Mouse (Mus musculus): Measurements from ENCODE around the gene Spef1.
"Not testable (repeated sequence)": the region's sequence is repeated elsewhere in the genome, so short reads cannot be mapped to it uniquely, and the experiment has no call there.

Gene Spef1

DNA sequence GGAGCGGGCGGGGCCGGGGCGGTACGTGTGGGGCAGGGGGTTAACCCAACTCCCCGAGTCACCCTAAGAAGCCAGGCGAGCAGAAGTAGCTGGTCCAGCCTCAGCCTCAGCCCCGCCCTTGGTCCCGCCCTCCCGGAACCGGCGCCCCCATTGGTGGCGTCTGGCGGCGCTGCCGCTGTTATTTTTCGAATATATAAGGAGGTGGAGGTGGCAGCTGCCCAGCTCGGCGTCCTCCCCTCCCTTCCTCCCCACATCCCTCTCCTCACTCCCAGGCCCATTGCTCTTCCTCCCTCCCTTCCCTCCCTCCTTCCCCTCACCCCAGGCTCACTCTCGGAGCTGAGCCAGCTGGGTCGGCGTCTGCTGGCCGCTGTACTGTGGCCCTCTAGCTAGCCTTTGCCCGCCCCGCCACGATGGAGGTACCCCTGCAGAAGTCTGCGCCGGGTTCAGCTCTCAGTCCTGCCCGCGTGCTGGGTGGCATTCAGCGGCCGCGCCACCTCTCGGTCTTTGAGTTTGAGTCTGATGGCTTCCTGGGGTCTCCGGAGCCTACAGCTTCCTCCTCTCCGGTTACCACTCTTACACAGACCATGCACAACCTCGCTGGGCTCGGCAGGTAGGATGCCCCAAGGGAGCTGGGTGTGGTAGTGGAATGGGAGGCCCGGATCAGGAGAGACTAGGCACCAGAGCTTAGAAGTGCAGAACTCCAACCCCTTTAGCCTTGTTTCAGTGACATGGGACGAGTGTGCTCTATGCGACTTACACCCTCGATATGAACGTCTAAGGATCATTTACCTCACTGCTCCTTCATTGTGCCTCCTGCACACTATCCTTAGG is at the start of gene Spef1, which contains the start of gene Cdc25b:
Gene Spef1, minus strand, starts transcription at position 512 of the 831 bp plus-strand sequence.
Gene Cdc25b, plus strand, starts transcription at position 179 of the 831 bp plus-strand sequence.
- in situ Hi-C loops (cut with MboI) = no loop called here

DNA sequence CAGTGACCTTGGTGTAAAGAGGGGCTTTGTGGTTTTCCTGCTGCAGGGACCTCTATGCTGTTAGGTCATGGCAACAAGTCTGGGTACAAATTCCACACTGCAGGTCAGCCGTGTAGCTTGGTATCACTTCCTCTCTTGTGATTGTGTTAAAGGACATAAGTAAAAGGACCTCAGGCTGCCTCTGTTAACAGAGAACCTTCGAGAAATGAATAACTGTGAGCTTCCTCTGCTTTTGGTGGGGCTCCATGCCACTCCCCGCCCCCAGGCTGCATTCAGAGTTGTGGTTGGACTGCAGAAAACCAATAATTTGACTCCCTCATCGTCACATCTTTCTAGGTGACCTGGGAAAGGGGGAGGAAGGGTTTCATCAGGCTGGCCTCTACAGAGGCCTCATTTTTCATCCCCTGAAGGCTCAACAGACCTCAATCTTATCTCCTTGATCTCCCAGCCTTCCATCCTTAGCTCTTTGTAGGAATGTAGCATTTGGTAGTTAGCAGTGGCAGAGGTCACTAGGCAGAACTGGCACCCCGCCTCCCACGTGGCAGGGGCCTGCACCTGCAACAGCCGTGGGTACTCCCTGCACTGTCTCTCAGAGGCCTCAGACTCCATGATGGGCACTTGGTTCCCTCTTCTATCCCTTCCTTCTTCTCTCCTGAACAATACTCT is 48.0 kb upstream of the Spef1 start:
- in situ Hi-C loops (cut with MboI) = no loop called here

DNA sequence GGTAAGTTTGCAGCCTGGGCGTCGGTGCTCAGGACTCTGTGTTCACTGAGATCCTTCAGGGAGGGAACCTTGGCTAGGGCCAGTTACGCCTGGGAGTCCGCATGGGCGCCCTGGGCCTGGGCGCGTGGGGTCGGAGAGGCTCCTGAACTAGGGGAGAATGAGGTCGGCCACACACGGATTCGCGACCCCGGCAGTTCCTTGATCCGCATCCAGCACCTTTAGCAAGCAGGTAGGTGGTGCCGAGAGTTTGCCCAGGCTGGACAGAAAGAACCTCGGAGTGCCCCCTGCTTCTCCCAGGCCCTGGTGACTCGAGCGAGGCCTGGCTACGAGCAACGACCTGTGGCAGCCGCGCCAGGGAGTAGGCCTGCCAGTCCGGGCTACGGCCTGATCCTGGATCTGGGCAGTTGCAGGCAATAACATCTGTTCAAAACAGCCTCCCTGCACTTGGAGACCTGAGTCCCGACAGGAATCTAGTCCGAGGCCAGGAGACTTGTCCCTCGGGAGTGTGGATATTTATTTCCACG is 47.1 kb upstream of the Spef1 start:
- in situ Hi-C loops (cut with MboI) = no loop called here

DNA sequence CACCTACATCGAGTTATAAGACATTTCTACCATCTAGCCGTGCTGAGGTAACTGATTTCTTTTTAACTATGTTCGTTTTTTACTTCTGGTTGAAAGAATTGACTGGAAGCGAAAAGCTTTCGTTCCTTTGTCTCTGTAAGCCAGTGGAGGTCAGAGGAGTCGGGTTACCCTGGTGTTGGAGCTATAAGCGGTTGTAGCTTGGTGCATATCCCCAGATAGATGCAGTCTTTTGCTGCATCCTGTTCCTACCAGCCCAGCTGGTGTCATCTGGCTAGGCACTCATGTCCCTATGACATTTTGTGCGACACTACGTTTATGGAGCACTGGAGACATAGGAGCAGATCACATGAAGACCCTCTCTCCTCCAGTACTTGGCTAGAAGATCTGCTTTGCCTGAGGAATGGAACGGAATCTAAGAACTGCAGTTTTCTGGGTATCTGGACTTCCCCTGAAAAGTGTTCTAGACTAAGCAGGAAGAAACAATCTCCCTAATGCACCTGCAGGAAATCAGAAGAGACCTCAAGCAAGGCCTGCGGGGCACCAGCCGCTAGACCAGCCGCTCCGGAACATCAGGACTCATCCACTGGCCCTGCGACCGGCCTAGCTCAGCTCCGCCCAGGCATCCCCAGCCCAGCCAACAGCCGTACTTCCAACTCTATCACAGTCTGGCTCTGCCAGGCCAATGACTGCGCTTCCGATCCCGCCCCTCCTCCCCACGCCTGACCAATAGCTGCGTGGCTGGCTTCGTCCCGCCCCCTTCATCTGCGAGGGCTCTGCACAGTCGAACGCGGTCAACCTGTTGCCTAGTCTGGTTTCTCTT is 46.4 kb upstream of the Spef1 start, which contains the start of gene Mavs:
Gene Mavs, plus strand, starts transcription at position 757 of the 820 bp plus-strand sequence.
- in situ Hi-C loops (cut with MboI) = no loop called here

DNA sequence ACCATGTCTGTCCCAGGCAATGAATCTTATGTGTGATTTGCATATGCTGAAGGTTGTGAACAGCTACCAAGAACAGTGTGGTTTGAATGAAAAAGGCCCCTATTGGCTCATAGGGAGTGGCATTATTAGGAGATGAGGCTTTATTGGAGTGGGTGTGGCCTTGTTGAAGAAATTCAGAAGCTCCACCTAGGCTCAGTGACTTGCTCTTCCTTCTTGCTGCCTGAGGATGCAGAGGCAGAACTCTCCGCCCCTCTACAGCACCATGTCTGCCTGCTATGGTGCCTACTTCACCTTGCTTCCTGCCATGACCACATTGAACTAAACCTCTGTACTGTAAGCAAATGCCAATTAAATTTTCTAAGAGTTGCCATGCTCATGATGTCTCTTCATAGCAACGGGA is 45.5 kb upstream of the Spef1 start:
- in situ Hi-C loops (cut with MboI) = no loop called here

DNA sequence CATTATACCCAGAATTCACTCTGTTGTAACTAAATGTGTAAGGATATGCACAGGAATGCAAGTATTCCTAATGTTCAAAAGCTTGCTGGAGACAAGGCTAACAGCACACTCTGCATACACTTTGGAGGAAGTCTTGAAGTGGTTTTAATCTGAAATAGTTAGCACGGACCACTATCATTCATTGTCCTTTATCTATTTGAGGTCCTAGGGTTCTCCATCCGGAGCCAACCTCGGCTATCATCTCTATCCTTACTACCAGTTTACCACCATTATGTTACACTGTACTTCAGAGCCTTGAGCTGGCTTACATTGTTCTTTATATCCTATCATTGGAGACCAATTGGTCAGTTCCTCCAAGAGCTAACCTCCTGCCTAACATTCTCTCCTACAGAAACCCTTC is 40.2 kb upstream of the Spef1 start:
- in situ Hi-C loops (cut with MboI) = no loop called here

DNA sequence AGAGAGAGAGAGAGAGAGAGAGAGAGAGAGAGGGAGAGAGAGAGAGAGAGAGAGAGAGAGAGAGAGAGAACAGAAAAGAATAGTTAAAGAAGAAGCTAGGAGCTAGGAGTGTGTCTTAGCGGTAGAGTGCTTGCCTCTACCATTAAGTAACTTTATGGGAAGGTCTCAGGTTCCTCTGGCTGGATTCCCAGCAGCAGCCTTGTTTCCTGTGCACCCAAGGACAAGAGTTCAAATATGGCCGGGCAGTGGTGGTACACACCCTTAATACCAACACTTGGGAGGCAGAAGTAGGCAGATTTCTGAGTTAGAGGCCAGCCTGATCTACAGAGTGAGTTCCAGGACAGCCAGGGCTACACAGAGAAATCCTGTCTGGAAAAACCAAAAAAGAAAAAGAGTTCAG is 39.6 kb upstream of the Spef1 start:
- in situ Hi-C loops (cut with MboI) = not testable (repeated sequence)

DNA sequence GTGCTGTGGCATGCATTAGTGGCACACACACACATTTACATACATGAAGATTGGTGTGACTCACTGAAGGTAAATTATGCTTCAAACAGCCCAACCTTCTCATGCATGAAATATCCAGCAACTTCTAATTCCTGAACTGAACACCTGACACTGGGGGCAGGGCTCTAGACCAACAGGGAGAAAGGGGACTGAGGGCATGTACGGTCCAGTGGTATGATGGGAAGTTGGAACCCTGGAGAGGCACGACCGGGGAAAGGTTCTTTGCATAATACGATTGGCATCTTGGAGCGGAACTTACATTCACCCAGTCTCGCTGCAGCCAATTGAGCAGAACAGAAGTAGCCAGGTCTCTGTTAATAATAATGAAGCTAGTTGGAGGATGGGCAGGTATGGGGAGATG is 38.1 kb upstream of the Spef1 start:
- in situ Hi-C loops (cut with MboI) = no loop called here

DNA sequence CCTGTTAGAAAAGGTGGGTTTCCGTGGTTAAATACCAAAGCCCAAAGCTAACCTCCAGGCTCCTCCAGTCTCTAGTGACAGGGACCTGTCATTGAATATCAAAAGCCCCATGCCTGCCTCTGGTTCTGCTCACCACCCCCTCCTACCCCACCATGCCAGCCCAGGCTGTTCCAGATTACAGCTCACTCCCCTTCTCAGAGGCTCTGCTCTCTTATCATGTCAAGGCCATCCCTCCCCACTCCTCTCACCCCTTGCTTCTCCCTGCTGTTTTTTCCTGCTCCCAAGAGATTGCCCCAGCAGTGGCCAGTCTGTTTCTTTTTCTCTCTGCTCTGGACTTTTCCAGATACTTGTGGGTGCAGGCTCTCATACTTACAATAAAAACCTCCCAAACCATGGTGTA is 36.5 kb upstream of the Spef1 start:
- in situ Hi-C loops (cut with MboI) = no loop called here

DNA sequence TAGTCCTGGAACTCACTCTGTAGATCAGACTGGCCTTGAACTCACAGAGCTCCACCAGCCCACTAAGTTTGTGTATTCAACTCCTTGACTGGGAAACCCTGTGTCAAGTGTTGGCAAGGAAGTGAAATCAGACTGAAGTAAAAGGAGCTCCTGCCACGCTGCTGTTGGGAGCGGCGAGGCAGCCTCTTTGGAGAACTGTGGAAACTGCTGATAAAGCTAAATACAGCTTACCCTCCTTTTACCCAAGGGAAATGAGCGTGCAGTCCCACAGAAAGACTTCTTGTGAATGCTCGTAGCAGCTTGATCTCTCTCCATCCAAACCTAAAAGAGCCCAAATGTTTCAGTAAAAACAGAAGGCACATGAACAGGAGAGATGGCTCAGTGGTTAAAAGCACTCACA is 35.5 kb upstream of the Spef1 start:
- in situ Hi-C loops (cut with MboI) = no loop called here

DNA sequence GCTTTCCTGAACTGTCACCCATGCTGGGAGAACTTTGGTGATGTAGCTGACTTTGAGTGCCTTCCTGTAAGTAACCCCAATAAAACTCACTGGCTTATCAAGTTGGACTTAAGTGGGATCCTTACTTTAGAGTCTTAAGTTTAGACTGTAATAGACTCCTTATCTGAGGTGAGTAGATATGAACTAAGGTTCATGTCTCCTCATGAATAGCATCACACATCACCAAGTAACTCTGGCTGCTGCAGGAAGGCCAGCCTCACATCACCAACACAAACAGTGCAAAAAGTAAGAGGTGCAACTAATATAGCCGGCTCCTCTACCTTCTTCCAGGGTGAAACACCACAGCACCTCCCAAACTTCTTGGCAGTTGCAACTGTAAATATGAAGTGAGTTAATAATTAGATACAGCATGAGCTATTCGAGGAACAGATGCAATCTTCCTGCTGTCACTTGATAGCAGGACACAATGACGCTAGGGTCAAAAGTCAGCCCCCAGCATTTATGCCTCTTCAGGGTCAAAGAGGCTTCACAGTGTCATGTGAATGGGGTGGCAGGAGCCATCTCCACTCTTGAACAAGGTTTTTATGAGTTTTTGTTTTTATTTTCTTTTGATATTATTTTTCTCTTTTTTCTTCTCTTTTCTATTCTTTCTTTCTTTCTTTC is 34.9 kb upstream of the Spef1 start:
- in situ Hi-C loops (cut with MboI) = no loop called here

DNA sequence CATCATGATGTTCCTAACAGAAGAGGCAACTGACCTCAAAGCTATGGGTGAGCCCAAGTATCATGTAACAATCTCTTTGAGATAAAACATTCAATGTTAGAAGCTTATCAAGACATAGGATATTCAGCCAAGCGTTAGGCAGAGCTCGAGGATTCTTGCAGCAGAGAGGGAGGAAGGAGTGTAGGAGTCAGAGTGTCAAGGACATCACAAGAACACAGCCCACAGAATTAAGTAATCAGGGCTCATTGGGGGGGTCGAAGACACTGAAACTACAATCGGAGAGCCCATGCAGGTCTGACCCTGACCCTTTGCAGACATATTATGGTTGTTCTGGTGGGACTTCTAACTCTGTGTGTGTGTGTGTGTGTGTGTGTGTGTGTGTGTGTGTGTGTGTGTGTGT is 32.9 kb upstream of the Spef1 start:
- in situ Hi-C loops (cut with MboI) = no loop called here

DNA sequence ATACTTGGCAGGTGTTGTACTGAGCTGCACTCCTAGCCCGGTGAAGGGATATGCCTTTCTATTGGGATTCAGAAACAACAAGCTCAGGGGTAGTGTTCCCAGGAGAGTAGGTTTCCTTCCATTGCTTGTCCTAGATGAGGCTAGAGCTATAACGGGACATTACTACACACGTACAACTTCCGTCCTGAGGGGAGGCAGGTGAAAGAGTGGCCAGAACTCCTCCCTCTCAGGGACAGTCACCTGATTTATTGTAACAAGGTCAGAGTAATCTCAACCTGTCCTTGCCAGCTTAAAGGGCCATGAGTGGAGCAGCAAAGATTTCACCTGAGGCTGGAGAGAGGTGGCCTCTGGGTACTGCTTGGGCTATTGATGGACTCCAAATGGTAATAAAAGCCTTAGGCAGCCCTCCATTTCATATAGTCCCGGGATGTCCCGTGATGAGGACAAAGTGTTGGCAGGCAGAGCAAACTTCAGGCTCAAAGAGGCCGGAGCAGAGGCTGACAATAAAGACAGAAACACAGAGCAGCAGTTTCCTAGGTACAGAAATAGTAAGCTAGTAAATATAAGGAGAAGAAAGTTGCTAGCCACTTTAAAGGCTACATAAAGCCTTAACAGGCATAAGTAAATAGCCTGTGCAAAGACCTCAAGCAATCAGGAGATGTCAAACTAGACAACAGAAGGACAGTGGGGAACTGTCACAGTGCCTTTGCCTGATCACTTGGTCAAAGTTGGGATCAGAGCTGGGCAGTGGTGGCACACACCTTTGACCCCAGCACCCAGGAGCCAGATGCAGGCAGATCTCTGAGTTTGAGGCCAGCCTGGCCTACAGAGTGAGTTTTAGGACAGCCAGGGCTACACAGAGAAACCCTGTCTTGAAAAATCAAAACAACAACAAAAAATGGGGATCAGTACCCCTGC is 29.1 kb upstream of the Spef1 start:
- in situ Hi-C loops (cut with MboI) = no loop called here

DNA sequence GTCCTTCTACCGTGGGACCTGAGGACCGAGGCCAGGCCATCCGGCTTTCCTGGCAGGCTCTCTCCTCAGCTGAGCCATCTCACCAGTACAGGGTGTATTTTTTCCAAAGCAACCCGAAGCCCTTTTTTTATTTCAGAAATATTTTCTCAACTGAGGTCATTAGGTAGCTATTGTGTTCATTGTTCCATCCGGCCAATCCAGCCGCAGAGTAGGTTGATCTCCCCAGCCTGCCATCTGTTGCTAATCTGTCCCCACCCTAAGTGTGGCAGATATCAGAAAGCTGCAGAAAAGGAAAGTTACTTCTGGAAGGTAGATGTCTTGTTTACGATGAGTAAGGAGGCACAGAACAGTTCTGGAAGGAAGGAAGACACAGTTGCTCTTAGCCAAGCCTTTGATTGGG is 26.7 kb upstream of the Spef1 start:
- in situ Hi-C loops (cut with MboI) = no loop called here

DNA sequence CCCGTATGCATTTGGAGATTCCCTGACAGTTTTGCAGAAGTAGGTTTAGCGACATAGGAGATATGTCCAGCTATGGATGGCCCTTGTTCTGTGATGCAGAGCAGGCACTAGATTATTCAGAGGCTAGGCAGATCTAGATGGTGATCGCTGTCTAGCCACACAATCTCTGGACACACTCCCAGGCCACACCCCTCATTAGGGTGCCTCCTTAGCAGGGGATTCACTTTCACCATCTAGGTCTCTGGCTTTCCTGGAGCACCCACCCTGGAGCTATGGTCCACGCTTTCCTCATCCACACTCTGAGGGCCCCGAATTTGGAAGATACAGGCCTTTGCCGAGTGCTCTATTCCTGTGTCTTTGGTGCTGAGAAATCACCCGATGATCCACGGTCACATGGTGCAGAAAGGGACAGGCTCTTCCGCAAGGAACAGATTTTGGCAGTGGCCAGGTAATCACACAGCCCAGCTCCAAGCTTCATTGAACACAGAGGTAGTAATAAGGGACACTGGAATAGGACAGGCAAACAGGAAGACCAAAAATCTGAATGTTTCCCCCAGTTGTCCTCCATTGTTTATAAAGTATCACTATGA is 24.0 kb upstream of the Spef1 start:
- in situ Hi-C loops (cut with MboI) = no loop called here

DNA sequence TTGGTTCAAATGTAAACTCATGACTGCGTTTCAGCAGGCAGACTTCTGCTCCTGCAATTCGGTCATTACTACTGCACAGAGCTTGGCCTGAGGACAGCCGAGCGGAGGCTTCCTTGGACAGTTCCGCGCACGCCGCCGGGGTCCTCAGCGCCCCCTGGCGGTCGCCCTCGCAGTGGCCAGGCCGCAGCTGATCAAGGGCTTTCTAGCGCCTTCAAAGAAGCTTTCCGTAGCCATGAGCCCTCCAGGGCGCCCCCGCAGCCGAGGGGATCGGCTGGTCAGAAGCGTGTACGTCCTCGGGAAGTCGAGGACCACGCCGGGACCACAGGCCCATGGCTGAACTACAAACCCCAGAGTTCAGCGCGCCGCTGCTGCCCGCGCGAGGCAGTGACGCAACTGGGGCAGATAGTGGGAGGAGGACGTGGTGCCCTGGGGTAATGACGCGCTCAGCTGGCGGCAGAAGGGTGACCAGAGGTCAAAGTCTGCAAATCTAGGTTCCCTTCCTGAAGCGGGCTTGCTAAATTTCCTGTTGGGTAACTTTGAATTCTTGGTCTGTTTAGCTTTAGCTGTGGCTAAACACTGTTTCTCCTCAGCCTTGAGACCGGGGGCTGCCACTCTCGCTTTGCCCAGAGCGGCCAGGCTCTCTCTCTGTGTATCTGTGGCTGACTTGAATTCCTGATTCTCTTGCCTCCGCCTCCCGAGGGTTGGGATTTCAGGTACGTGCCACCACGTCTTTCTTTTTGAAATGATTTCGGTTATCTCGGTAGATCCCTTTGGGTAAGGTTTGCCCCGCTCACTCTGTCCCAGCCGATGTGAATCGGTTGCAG is 23.1 kb upstream of the Spef1 start:
- in situ Hi-C loops (cut with MboI) = no loop called here

DNA sequence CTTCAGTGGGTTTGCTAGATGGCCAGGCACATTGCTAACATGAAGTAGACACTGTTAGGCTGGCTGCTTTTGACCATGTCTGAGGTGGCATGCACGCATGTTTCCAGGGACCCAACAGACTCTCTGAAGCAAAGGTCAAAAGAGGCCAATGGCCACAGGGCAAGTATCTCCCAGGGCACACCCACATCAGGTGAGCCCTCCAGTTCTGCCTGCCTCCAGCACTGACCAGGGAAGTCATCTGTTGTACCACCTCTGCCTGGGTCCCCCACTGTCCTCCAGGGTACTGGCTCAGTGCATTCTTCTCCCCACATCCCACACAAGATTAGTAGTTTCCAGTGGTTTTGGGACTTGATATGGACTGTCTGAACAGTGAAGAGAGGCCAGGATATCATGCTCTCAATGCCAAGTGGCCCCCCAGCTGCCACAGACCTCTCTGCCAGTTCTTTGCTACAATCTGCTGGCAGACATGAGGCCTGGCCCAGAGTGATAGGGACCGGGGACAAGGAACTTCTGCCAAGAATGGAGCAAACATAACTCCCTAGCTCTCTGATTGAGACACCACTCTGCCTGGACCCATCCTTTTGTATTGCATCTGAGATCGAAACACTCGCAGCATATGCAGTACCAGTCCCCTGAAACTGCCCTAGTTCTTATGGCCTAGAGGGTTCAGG is 22.2 kb upstream of the Spef1 start:
- in situ Hi-C loops (cut with MboI) = no loop called here

DNA sequence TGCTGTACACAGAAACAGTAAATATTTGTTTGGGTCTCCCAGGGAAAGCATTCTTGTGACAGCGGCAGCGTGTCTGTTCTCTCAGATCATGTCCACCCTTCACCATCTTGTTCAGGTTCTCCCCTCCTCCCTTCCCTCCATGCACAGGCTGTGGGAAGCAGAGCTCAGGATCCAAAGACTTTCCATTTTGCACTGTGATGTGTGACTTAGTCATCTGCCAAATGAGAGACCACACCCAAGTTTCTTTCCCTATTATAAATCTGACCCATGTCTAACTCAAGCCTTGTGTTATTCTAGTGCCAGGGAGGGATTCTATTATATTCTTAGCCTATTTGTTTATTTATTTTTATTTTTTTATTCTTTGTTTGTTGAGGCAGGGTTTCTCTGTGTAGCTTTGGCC is 21.3 kb upstream of the Spef1 start:
- in situ Hi-C loops (cut with MboI) = no loop called here

DNA sequence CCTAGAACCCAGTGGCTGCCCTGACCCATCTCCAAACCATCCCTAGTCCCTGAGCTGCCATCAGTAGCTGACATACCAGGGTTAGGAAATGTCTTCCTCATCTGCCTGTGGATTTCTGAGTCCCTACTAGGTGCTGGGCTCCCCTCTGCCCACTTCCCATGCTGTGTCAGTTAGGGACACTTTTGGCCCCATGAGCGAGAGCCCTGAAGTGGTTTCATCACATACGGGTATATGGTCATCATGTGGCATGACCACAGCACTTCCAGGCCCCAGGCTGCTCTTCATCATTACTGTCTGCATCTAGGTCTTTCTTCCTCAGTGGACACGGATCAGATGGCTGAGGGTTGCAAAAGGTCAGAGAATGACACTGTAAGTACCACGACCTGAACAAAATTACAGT is 19.7 kb upstream of the Spef1 start, which contains the start of gene Ap5s1:
Gene Ap5s1, plus strand, starts transcription at position 301 of the 400 bp plus-strand sequence.
- in situ Hi-C loops (cut with MboI) = no loop called here

Measured in mature B cell (primary cell).